Mouse (Mus musculus): ENCODE results near the gene Litaf. TPM values are rescaled to one million over a fixed set of nuclear protein-coding genes. Genes with fewer than 3 reads are reported as not detected.

The Litaf gene
- 100 to 1,000 TPM; 253 to 299 TPM for total RNA-seq (2023)

DNA sequence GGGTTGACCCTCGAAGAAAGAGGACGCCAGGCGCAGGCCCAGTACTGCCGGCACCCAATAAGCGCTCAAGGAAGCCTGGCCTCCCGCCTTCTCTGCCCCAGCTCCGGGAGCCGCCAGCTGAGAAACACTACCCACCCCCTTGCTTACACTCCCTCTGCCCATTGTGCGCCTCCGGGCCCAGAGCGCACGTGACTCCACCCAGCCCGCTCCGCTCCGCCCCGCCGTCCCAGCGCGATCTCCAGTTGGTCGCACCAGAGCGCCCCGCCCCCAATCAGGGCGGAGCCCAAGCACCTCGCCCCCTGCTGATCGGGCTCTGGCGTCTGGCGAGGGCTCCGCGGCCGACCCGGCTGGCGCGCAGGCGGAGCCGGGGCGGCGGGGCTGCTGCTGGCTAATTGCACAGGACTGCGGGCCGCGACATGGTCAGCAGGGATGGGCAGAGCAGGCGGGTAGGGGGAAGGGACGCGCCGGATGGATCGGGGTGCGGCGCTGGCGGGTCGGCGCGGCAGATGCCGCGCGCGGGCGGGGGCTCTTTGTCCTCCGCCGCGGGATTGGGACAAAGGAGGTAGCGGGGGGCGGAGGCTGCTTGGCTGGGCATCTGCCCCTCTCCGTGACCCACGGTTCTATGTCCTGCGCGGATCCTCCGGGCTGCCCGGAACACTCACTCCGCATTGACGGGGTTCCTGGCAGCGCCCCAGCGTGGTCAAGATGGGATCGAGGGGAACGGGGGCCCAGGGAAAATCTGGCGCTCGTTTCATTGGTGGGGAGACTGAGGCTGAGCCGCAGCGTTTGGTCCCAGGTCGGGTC, at the start of gene Litaf:
Litaf (minus strand) TSS at position 129 of the 804 bp plus-strand sequence.

DNA sequence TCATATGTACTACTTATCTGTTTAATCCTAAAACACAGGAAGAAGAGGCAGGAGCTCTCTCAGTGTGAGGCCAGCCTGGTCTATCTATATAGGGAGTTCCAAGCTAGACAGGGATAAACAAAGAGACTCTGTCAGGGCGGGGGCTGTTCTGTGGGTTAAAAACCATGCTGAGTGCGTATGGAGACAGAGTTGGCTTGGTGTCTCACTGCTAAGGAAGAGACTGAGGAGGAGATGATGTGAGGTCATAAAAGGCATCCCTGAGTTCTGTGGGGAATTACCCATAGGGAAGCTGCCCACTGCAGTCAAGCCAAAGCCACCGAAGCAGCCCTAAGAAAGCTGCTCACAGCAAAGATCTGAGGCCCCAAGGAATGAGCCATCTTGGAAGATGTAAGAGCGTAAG, 5.3 kb downstream of the Litaf start, which contains the start of gene Snn:
Snn (plus strand) TSS at position 301 of the 400 bp plus-strand sequence.

Other genes with a start within 250 kb of the Litaf start
- gene Rmi2, start 231.1 kb downstream of the Litaf start, total RNA-seq (2023), result under 1 TPM in 1 of 2 experiments, not detected in 1; 0.16 TPM
- gene Snn, start 5.2 kb downstream of the Litaf start, total RNA-seq (2023), result 1 to 10 TPM; 6.3 to 7.8 TPM
- 10 to 100 TPM; 40.2 to 42.3 TPM for gene Txndc11, start 68.5 kb upstream of the Litaf start, total RNA-seq (2023)
- 100 to 1,000 TPM; 284 to 314 TPM for gene Zc3h7a, start 110.2 kb upstream of the Litaf start, total RNA-seq (2023)
- gene Rsl1d1, start 137.2 kb upstream of the Litaf start, total RNA-seq (2023), result 10 to 100 TPM; 50.3 to 53.1 TPM
- 10 to 100 TPM; 60.2 to 67.1 TPM for gene Gspt1, start 188.2 kb upstream of the Litaf start, total RNA-seq (2023)
- gene Tnfrsf17, start 247.7 kb upstream of the Litaf start, total RNA-seq (2023), result not detected

All from monocyte, adult 59 days (primary cell).